In genomic region chr13:48314500-48314899, GRCm38 (mm10) we compare ENCODE assay signal across 13 mouse cellular contexts. TPM values are rescaled to one million over a fixed set of nuclear protein-coding genes. Genes with fewer than 3 reads are reported as not detected.
DNase-seq lines count a peak whose midpoint lies in the region; ATAC-seq and TF ChIP-seq lines count a peak whose summit lies in the region.
"Had no signal": no experiment of that assay in that cellular context is flagged by ENCODE, and none has a peak within 500 bp of the region (broad histone marks: within the 10 kb centered on the region; RNA-seq: fewer than 3 reads in every experiment).

No protein-coding gene starts in this region.

- ATAC-seq in kidney, embryonic 15.5 days (replicated peaks; ENCODE audit: low FRiP score): no peak
- no peak for ATAC-seq in forebrain, postnatal 0 days
- ATAC-seq: Patski had no signal

- no peaks in the 10 kb centered on the region for H3K9me3 ChIP-seq in kidney, embryonic 15.5 days (replicated peaks)
- H3K9me3 ChIP-seq in ES-E14 (ENCODE audit: control insufficient read depth, insufficient read depth, low read depth, low read length): no peaks in the 10 kb centered on the region
- H3K9me3 ChIP-seq in forebrain, postnatal 0 days (ENCODE audit: low read length): no peaks in the 10 kb centered on the region
- peaks cover 6% of the 10 kb centered on the region; the same call in 1 of the 2 replicates for H3K9me3 ChIP-seq in forebrain, embryonic 10.5 days
- H3K9me3 ChIP-seq: forebrain, embryonic 12.5 days; midbrain, embryonic 12.5 days; neural tube, embryonic 15.5 days had no signal

- TF ChIP-seq POLR2A in kidney, adult 2 months (IDR thresholded peaks at IDR 0.05; ENCODE audit: low read depth, low read length): no peak

- WGBS in kidney, adult 2 months: 57% methylated on average over 7 of the region's 7 CpGs
- WGBS in kidney, embryonic 15.5 days: 52% methylated on average over 7 of the region's 7 CpGs
- 86% methylated on average over 7 of the region's 7 CpGs for WGBS in forebrain, postnatal 0 days
- 83% methylated on average over 7 of the region's 7 CpGs for WGBS in forebrain, embryonic 10.5 days

- H3K9ac ChIP-seq in kidney, embryonic 15.5 days: no peak overlapping the region
- H3K9ac ChIP-seq in ES-E14 (ENCODE audit: insufficient read depth, low read depth, low read length, poor library complexity, severe bottlenecking): no peak overlapping the region
- H3K9ac ChIP-seq in forebrain, postnatal 0 days: no peak overlapping the region
- H3K9ac ChIP-seq: forebrain, embryonic 12.5 days; liver, embryonic 14.5 days; midbrain, embryonic 12.5 days; neural tube, embryonic 15.5 days had no signal

- no peak overlapping the region for H3K27ac ChIP-seq in kidney, adult 2 months (ENCODE audit: insufficient read depth, low read depth, low read length)
- no peak overlapping the region for H3K27ac ChIP-seq in kidney, embryonic 15.5 days
- H3K27ac ChIP-seq in ES-E14 (ENCODE audit: insufficient read depth, low read depth, low read length, poor library complexity, severe bottlenecking): no peak overlapping the region
- H3K27ac ChIP-seq in forebrain, postnatal 0 days (ENCODE audit: low read depth, low read length): no peak overlapping the region
- no peak overlapping the region for H3K27ac ChIP-seq in forebrain, embryonic 10.5 days
- H3K27ac ChIP-seq: forebrain, embryonic 12.5 days; liver, embryonic 14.5 days; midbrain, embryonic 12.5 days; neural tube, embryonic 15.5 days had no signal

- no peaks in the 10 kb centered on the region for H3K4me1 ChIP-seq in kidney, adult 2 months (ENCODE audit: control insufficient read depth, insufficient read depth, low read length)
- H3K4me1 ChIP-seq in kidney, embryonic 15.5 days: peaks cover 17% of the 10 kb centered on the region
- peaks cover 0 to 2% of the 10 kb centered on the region in 2 experiments; a peak in 1 of 4 replicates for H3K4me1 ChIP-seq in ES-E14 (ENCODE audit: control insufficient read depth in 2 of 2, insufficient read depth in 2 of 2, low read length in 2 of 2, poor library complexity in 1 of 2)
- no peaks in the 10 kb centered on the region for H3K4me1 ChIP-seq in forebrain, postnatal 0 days (ENCODE audit: insufficient read depth)
- peaks cover 18% of the 10 kb centered on the region for H3K4me1 ChIP-seq in forebrain, embryonic 10.5 days

- DNase-seq in kidney, adult 2 months: peak; percentile 30
- DNase-seq in ES-E14 (ENCODE audit: low read depth, low spot score) (no peak), adipocyte (ENCODE audit: low spot score) (peak; percentile 45)
- DNase-seq in kidney, postnatal 36 days: peak; percentile 33 to 44
- no peak for DNase-seq in forebrain, postnatal 0 days
- DNase-seq in forebrain, embryonic 10.5 days (ENCODE audit: extremely low spot score, low spot score): no peak
- DNase-seq: right cerebral cortex, postnatal 25 days had no signal

- H3K27me3 ChIP-seq in kidney, adult 2 months (replicated peaks; ENCODE audit: control insufficient read depth, insufficient read depth, low read length): no peaks in the 10 kb centered on the region
- no peaks in the 10 kb centered on the region for H3K27me3 ChIP-seq in kidney, embryonic 15.5 days
- H3K27me3 ChIP-seq in forebrain, postnatal 0 days (ENCODE audit: insufficient read depth, low read length): no peaks in the 10 kb centered on the region
- peaks cover 59% of the 10 kb centered on the region for H3K27me3 ChIP-seq in forebrain, embryonic 10.5 days (ENCODE audit: poor library complexity, severe bottlenecking)
- H3K27me3 ChIP-seq: neural tube, embryonic 15.5 days; Patski had no signal

- H3K4me3 ChIP-seq in kidney, adult 2 months (ENCODE audit: insufficient read depth, low read depth, low read length): no peak overlapping the region
- H3K4me3 ChIP-seq in kidney, embryonic 15.5 days (replicated peaks): no peak overlapping the region
- H3K4me3 ChIP-seq in ES-E14 (ENCODE audit: insufficient read depth in 1 of 2, low read depth in 1 of 2, low read length in 2 of 2, poor library complexity in 1 of 2, severe bottlenecking in 1 of 2): no peak overlapping the region
- H3K4me3 ChIP-seq in forebrain, postnatal 0 days (ENCODE audit: low read depth, low read length): no peak overlapping the region
- H3K4me3 ChIP-seq in forebrain, embryonic 10.5 days: no peak overlapping the region
- H3K4me3 ChIP-seq: forebrain, embryonic 12.5 days; midbrain, embryonic 12.5 days; neural tube, embryonic 15.5 days had no signal

- no peak overlapping the region for H3K4me2 ChIP-seq in kidney, embryonic 15.5 days
- no peak overlapping the region for H3K4me2 ChIP-seq in forebrain, postnatal 0 days (ENCODE audit: low read depth)
- H3K4me2 ChIP-seq: forebrain, embryonic 12.5 days; midbrain, embryonic 12.5 days; neural tube, embryonic 15.5 days had no signal

- no peak for TF ChIP-seq CTCF in kidney, adult 2 months (conservative IDR thresholded peaks at IDR 0.05; ENCODE audit: insufficient read depth, insufficient read length, low read depth, low read length)
- no peak for TF ChIP-seq CTCF in forebrain, postnatal 0 days (IDR thresholded peaks at IDR 0.05; ENCODE audit: low read depth)

- in situ Hi-C loops in ES-E14 (cut with MboI; ENCODE audit: low sequenced_read_pairs in 2 of 2, unreplicated experiment in 2 of 2): no loop called here

- H3K36me3 ChIP-seq in kidney, adult 2 months (ENCODE audit: control insufficient read depth, insufficient read depth, low read length): no peaks in the 10 kb centered on the region
- H3K36me3 ChIP-seq in kidney, embryonic 15.5 days: no peaks in the 10 kb centered on the region
- no peaks in the 10 kb centered on the region for H3K36me3 ChIP-seq in ES-E14 (ENCODE audit: control insufficient read depth, insufficient read depth, low read length, poor library complexity, severe bottlenecking)
- no peaks in the 10 kb centered on the region for H3K36me3 ChIP-seq in forebrain, postnatal 0 days (ENCODE audit: insufficient read depth)
- no peaks in the 10 kb centered on the region for H3K36me3 ChIP-seq in forebrain, embryonic 10.5 days (replicated peaks)
- H3K36me3 ChIP-seq: forebrain, embryonic 12.5 days; midbrain, embryonic 12.5 days; neural tube, embryonic 15.5 days had no signal

TF ChIP-seq in ES-E14, 5 proteins besides CTCF, POLR2A, EP300 and RAD21:
- TF ChIP-seq MAFK (IDR thresholded peaks at IDR 0.05; ENCODE audit: insufficient read depth, low read depth, low read length) (0 out of 2 replicates have a peak, but pooled peaks have one; percentile 38), ZC3H11A (IDR thresholded peaks at IDR 0.05; ENCODE audit: borderline replicate concordance, low read depth, low read length) (no peak)

RNA-seq across cellular contexts. Expression of gene Id4, which starts 53.5 kb away (rescaled TPM):
- polyA plus RNA-seq in kidney, adult 2 months (2012; rRNA removed): 14.8 and 22.5 TPM in 2 replicates
- polyA plus RNA-seq in kidney, embryonic 15.5 days (2015; fragmentation: Nextera tagmentation; extraction: Ambion mirVana): 24.3 and 26.6 TPM in 2 replicates
- 0.76 and 0.79 TPM in 2 replicates for total RNA-seq in ES-E14 (2012; rRNA removed)
- 100 and 152 TPM in 2 replicates for total RNA-seq in forebrain, postnatal 0 days (2014; rRNA removed)
- 32.6 and 80.8 TPM in 2 replicates for polyA plus RNA-seq in forebrain, postnatal 0 days (2015; fragmentation: Nextera tagmentation; extraction: Ambion mirVana)
- 80.5 and 101 TPM in 2 replicates for polyA plus RNA-seq in forebrain, embryonic 10.5 days (2016; fragmentation: Nextera tagmentation; extraction: Ambion mirVana)

Comparison
In these comparisons a context has a peak if more than half of its experiments do, and no peak if none do; other contexts are left out.
1. DNase-seq: peak in kidney, adult 2 months (single experiment), adipocyte (single experiment) and kidney, postnatal 36 days (2 of 2); none in ES-E14 (single experiment), forebrain, postnatal 0 days (single experiment) and forebrain, embryonic 10.5 days (single experiment).